ENCODE assay signal across 9 mouse cellular contexts in genomic region chr10:122051831-122052230, GRCm38 (mm10). TPM values are rescaled to one million over a fixed set of nuclear protein-coding genes. Genes with fewer than 3 reads are reported as not detected.
DNase-seq lines count a peak whose midpoint lies in the region; ATAC-seq lines count a peak whose summit lies in the region.
"Had no signal": no experiment of that assay in that cellular context is flagged by ENCODE, and none has a peak within 500 bp of the region (broad histone marks: within the 10 kb centered on the region; RNA-seq: fewer than 3 reads in every experiment).

No protein-coding gene starts in this region.

- ATAC-seq in hindbrain, embryonic 14.5 days (ENCODE audit: low FRiP score): no peak
- ATAC-seq in hindbrain, embryonic 13.5 days (ENCODE audit: low FRiP score): no peak
- ATAC-seq in neutrophil, adult 5-6 weeks (ENCODE audit: extremely low read depth, insufficient number of reproducible peaks, low FRiP score, poor library complexity, severe bottlenecking): peak; percentile 87

- no peaks in the 10 kb centered on the region for H3K36me3 ChIP-seq in hindbrain, embryonic 14.5 days (replicated peaks; ENCODE audit: control insufficient read depth, insufficient read depth)
- H3K36me3 ChIP-seq in hindbrain, embryonic 13.5 days: no peaks in the 10 kb centered on the region
- no peaks in the 10 kb centered on the region for H3K36me3 ChIP-seq in embryonic facial prominence, embryonic 10.5 days (replicated peaks)
- H3K36me3 ChIP-seq: embryonic facial prominence, embryonic 13.5 days had no signal

- 37% methylated on average over 6 of the region's 6 CpGs for WGBS in hindbrain, embryonic 14.5 days
- 38% methylated on average over 6 of the region's 6 CpGs for WGBS in hindbrain, embryonic 13.5 days
- WGBS in embryonic facial prominence, embryonic 10.5 days: 34% methylated on average over 6 of the region's 6 CpGs

- H3K9me3 ChIP-seq in hindbrain, embryonic 14.5 days (ENCODE audit: control insufficient read depth, low read length): no peaks in the 10 kb centered on the region
- no peaks in the 10 kb centered on the region for H3K9me3 ChIP-seq in hindbrain, embryonic 13.5 days
- H3K9me3 ChIP-seq in embryonic facial prominence, embryonic 10.5 days: no peaks in the 10 kb centered on the region
- H3K9me3 ChIP-seq: embryonic facial prominence, embryonic 13.5 days had no signal

- H3K27me3 ChIP-seq in hindbrain, embryonic 14.5 days (ENCODE audit: control insufficient read depth, insufficient read depth, low read length): no peaks in the 10 kb centered on the region
- H3K27me3 ChIP-seq in hindbrain, embryonic 13.5 days: no peaks in the 10 kb centered on the region
- no peaks in the 10 kb centered on the region for H3K27me3 ChIP-seq in embryonic facial prominence, embryonic 10.5 days (replicated peaks; ENCODE audit: low read depth, poor library complexity, severe bottlenecking)
- H3K27me3 ChIP-seq: embryonic facial prominence, embryonic 13.5 days had no signal

- H3K4me2 ChIP-seq in hindbrain, embryonic 14.5 days (replicated peaks): no peak overlapping the region
- no peak overlapping the region for H3K4me2 ChIP-seq in hindbrain, embryonic 13.5 days
- H3K4me2 ChIP-seq: embryonic facial prominence, embryonic 13.5 days had no signal

- H3K27ac ChIP-seq in hindbrain, embryonic 14.5 days: no peak overlapping the region
- no peak overlapping the region for H3K27ac ChIP-seq in hindbrain, embryonic 13.5 days
- H3K27ac ChIP-seq in embryonic facial prominence, embryonic 10.5 days (replicated peaks): no peak overlapping the region
- H3K27ac ChIP-seq: embryonic facial prominence, embryonic 13.5 days had no signal

- no peaks in the 10 kb centered on the region for H3K4me1 ChIP-seq in hindbrain, embryonic 14.5 days (replicated peaks; ENCODE audit: control insufficient read depth, insufficient read depth, low read length)
- H3K4me1 ChIP-seq in hindbrain, embryonic 13.5 days (replicated peaks): no peaks in the 10 kb centered on the region
- peaks cover 3% of the 10 kb centered on the region; the same call in 1 of the 2 replicates for H3K4me1 ChIP-seq in embryonic facial prominence, embryonic 10.5 days
- H3K4me1 ChIP-seq: embryonic facial prominence, embryonic 13.5 days had no signal

- H3K4me3 ChIP-seq in hindbrain, embryonic 14.5 days (replicated peaks; ENCODE audit: low read length): no peak overlapping the region
- no peak overlapping the region for H3K4me3 ChIP-seq in hindbrain, embryonic 13.5 days
- H3K4me3 ChIP-seq in embryonic facial prominence, embryonic 10.5 days: no peak overlapping the region
- H3K4me3 ChIP-seq: embryonic facial prominence, embryonic 13.5 days had no signal

- peak; percentile 91 for DNase-seq in hindbrain, embryonic 14.5 days (ENCODE audit: low spot score)
- DNase-seq in adrenal gland, postnatal 10 days: peak; percentile 93
- peak; percentile 84 for DNase-seq in embryonic facial prominence, embryonic 10.5 days (ENCODE audit: low spot score)
- DNase-seq in heart, postnatal 36 days: peak; percentile 90 to 93
- peak; percentile 84 to 90 for DNase-seq in left cerebral cortex, postnatal 14 days (ENCODE audit: low spot score in 2 of 2)
- peak; percentile 75 for DNase-seq in testis, postnatal 14 days (ENCODE audit: low spot score)

- intact Hi-C loops in heart, postnatal 36 days (cut with DNase I): loop anchor here (1.0 to 5.0 kb wide), 5 partner anchors 219 to 410 kb away; partner anchors contain the start of gene D930020B18Rik
- intact Hi-C loops in left cerebral cortex, postnatal 14 days (cut with DNase I): loop anchor here (1.0 to 10.0 kb wide), 5 partner anchors 287 to 411 kb away; partner anchors contain the start of gene D930020B18Rik

- H3K9ac ChIP-seq in hindbrain, embryonic 14.5 days: no peak overlapping the region
- no peak overlapping the region for H3K9ac ChIP-seq in hindbrain, embryonic 13.5 days
- H3K9ac ChIP-seq: embryonic facial prominence, embryonic 13.5 days had no signal

RNA-seq across cellular contexts. Expression of gene Srgap1, which starts 4.7 kb away (rescaled TPM):
- polyA plus RNA-seq in hindbrain, embryonic 14.5 days (2014; fragmentation: Nextera tagmentation; extraction: Ambion mirVana): 28.2 and 34.6 TPM in 2 replicates
- polyA plus RNA-seq in hindbrain, embryonic 13.5 days (2015; fragmentation: Nextera tagmentation; extraction: Ambion mirVana): 39.9 and 42.0 TPM in 2 replicates
- 1 to 10 TPM; 3.6 to 7.3 TPM for total RNA-seq in adrenal gland, postnatal 10 days (2021)
- 7.4 and 9.4 TPM in 2 replicates for polyA plus RNA-seq in embryonic facial prominence, embryonic 10.5 days (2016; fragmentation: Nextera tagmentation; extraction: Ambion mirVana)
- 1 to 10 TPM; 2.1 to 2.2 TPM for total RNA-seq in heart, postnatal 36 days (2021)
- 10 to 100 TPM; 10.0 to 13.6 TPM for total RNA-seq in left cerebral cortex, postnatal 14 days (2021)
- total RNA-seq in neutrophil, adult 5-6 weeks (2017): 0.12 and 0.23 TPM in 2 replicates

RNA-seq across cellular contexts. Expression of gene Rxylt1, which starts 45.3 kb away (rescaled TPM):
- polyA plus RNA-seq in hindbrain, embryonic 14.5 days (2014; fragmentation: Nextera tagmentation; extraction: Ambion mirVana): 42.8 and 47.8 TPM in 2 replicates
- 38.0 and 38.5 TPM in 2 replicates for polyA plus RNA-seq in hindbrain, embryonic 13.5 days (2015; fragmentation: Nextera tagmentation; extraction: Ambion mirVana)
- 10 to 100 TPM; 52.2 to 54.0 TPM for total RNA-seq in adrenal gland, postnatal 10 days (2021)
- 37.7 and 40.0 TPM in 2 replicates for polyA plus RNA-seq in embryonic facial prominence, embryonic 10.5 days (2016; fragmentation: Nextera tagmentation; extraction: Ambion mirVana)
- 10 to 100 TPM; 33.1 to 39.2 TPM for total RNA-seq in heart, postnatal 36 days (2021)
- 10 to 100 TPM; 42.3 to 43.2 TPM for total RNA-seq in left cerebral cortex, postnatal 14 days (2021)
- total RNA-seq in neutrophil, adult 5-6 weeks (2017): 13.6 and 19.8 TPM in 2 replicates
